Mouse (Mus musculus): Measurements from ENCODE around the gene Ccnyl1.

- no peak for TF ChIP-seq POLR2A (IDR thresholded peaks at IDR 0.05; ENCODE audit: borderline replicate concordance, low read depth, low read length)
- peak; percentile 57 for TF ChIP-seq CTCF (IDR thresholded peaks at IDR 0.05; ENCODE audit: low read depth, low read length)
Observed at GRCm38 (mm10) chr1:64717504-64717903, 27.2 kb downstream of the Ccnyl1 start.
